Mouse (Mus musculus) embryo, embryonic 10.5 days (tissue): ENCODE data around the gene Khk.

Source experiments
- DNase-seq: peaks from one replicate; pipeline ENCODE4 v3.0.0-alpha.2; 2015; ENCODE audit warnings: low spot score

Khk gene

DNA sequence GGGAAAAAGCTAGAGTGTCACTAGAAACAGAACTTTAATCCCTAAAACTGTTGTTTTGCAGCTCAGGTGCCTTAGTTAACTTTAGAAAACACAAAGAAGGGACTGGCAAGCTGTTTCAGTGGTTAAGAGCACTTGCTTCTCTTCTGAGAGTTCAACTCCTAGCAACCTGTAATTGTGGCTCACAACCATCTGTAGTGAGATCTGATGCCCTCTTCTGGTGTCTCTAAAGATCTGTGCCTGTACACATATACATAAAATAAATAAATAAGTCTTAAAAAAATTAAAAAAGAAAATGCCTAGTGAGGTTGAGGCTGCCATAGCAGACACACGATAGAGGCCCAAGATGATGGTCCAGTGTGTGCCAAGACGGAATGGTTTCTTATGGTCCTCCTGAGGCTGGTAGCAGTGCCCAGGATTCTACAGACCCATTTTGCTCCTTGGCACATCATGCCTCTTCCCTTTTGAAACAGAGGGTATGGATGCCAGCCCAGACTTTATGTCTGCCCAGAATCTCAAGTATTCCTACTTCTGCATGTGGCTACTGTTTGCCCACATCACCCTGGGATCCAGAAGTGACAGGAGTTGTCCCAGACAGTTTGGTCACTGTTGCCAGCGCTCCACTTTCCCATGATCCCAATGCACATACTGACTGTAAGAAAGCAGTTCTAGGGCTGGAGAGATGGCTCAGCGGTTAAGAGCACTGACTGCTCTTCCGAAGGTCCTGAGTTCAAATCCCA lies 13.7 kb downstream of the Khk start:
- DNase-seq: no peak

- peak; percentile 43 for DNase-seq
These were observed 21.8 kb downstream of the Khk start for GRCm38 (mm10) chr5:30943004-30943403.

GRCm38 (mm10) chr5:30944344-30944743 lies 23.1 kb downstream of the Khk start:
- DNase-seq: no peak

DNA sequence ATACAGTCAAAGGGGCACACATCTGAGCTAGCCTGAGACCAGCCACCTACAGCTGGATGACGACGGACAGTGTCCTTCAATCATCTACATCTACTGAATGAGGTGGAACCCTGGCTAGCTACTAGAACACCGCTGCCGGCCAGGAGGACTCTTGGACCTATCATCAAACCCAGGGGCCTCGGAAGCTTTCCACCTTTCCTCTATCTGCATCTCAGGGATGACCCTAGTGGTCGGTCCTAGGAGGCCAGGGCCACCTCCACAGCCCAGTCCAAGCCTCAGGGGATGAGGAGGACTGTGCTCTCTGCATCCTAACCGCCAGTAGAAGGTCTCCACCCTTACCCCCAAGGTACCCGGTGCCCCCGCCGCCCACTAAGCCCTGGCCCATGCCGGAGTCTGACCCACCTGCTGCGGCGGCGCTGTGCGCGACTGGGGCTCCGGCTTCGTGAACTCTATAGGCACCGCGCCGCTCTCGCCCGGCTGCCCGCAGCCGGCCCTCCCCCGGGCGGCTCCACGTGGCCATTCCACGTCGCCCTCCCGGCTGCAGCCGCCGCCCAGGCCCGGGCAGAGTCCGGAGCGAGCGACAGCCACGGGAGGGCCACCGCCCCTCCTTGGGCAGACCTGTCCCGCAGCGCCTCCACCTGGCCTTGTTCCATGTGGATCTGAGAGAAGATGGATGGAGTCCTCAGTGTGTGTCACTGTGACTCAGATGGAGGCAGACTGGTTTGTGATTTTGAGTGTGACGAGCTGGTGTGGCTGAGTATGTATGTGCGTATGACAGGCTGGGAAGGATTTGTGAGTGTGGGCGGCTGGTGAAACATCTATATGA lies 23.9 kb downstream of the Khk start, which contains the start of gene Cgref1:
Gene Cgref1, minus strand, starts transcription at position 636 of the 826 bp plus-strand sequence.
- DNase-seq: peak; percentile 65

DNA sequence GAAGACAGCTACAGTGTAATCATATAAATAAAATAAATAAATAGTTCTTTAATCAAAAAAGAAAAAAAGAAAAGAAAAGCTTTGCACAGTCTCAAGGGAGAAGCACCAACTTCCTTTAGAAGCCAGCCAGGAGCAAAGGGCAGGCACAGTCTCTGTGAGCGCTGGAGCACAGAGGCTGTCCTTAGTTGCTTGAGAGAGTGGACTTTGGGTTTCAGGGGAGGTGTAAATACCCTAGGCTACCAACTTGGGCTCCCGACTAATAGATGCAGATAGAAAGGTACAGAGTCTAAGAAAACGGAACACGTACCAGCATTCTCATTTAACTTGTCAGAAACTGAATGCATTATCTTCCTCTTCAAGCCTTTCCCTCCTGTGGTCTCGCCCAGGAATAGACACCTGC lies 27.4 kb downstream of the Khk start:
- no peak for DNase-seq

- peak; percentile 94 for DNase-seq
These were observed 28.6 kb downstream of the Khk start for GRCm38 (mm10) chr5:30949654-30950326.

GRCm38 (mm10) chr5:30950451-30950850 lies 29.2 kb downstream of the Khk start:
- DNase-seq: no peak

- DNase-seq: no peak
These were observed 29.7 kb downstream of the Khk start for GRCm38 (mm10) chr5:30950922-30951321.

- DNase-seq: no peak
These were observed 30.5 kb downstream of the Khk start for GRCm38 (mm10) chr5:30951706-30952105.

DNA sequence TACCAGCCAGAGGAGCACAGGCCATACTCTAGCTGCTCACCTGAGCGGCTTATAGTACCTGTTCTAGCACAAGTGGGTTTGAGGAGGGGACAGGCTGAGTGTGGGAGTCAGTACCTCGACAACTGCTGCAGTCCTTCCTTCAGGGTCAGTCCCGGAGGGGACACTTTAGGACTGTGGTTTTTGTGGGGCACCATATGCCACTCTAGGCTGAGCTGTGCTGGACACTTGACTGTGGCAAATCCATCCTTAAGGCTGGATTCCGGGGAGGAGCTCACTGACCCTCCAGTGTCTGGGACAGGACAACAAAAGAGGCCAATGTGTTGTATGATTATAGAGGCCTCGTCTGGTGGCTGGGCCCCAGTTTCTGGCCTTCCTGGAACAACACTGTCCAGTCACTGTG lies 31.3 kb downstream of the Khk start:
- no peak for DNase-seq

- DNase-seq: no peak
These were observed 32.8 kb downstream of the Khk start for GRCm38 (mm10) chr5:30954065-30954464.

GRCm38 (mm10) chr5:30954556-30954955 lies 33.3 kb downstream of the Khk start:
- DNase-seq: no peak

DNA sequence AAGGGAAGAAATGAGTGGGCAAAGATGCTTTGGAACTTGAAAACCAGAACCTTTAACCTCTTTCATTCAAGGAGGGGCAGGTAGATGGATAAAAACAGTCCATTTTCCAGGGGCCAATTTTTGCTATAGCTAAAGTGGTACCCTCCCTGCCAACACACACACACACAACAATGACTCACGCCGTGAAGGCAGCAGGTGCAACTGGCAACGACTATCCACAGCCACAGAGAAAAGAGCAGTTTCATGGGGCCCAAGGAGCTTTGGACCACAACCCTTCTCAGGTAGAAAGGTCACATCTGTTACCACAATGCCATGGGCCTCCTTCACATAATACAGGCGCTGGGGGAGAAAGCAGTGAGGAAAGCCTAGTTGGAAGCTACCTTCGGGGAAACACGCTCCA lies 34.5 kb downstream of the Khk start:
- DNase-seq: no peak

GRCm38 (mm10) chr5:30957891-30958290 lies 36.7 kb downstream of the Khk start:
- DNase-seq: no peak

- no peak for DNase-seq
These were observed 38.1 kb downstream of the Khk start for GRCm38 (mm10) chr5:30959198-30959854.

DNA sequence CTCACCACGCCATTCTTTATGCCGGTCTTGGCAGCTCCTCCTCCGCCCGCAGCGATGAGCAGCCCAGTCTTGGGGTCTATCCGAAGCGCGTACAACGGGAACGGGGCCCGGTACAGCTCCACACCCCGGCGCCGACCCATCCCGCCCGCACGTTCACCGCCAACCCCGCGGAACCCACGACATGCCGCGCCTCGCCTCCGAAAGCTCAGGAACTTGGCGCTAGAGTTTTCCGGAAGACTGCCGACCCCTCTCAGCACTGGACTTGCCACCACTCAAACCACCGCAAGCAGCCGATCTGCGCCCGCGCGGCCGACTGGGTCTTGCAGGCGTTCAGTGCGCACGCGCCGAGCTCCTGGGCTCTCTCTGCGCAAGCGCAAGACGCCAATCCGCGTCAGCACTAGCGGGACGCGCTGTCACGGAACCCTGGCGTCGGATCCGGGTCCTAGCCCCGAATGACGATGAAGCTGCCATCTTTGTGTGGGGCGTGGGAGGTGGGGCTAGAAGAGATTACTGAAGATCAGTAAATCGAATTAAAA lies 38.8 kb downstream of the Khk start, which contains the start of gene Preb:
Gene Preb, minus strand, starts transcription at position 396 of the 536 bp plus-strand sequence.
- DNase-seq: peak; percentile 99

DNA sequence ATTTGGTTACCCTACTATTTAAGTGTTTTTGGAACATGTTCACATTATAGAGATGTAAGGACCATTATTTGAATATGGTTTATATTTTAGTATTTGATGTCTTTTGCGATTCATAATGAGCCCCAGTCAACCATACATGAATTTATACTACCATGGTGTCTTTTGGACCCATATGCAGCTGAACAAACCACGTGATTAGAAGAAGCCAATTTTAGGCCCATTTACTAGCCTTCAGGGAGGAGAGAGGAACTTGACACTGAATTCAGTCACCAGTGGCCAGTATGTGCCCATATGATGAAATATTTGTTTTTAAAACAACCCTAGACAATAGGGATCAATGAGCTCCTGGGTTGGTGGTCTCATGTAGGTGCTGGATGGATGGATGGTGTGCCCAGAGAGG lies 39.6 kb downstream of the Khk start:
- DNase-seq: no peak

GRCm38 (mm10) chr5:30961545-30962505 lies 40.6 kb downstream of the Khk start:
- DNase-seq: no peak

- no peak for DNase-seq
These were observed 42.7 kb downstream of the Khk start for GRCm38 (mm10) chr5:30963916-30964315.

DNA sequence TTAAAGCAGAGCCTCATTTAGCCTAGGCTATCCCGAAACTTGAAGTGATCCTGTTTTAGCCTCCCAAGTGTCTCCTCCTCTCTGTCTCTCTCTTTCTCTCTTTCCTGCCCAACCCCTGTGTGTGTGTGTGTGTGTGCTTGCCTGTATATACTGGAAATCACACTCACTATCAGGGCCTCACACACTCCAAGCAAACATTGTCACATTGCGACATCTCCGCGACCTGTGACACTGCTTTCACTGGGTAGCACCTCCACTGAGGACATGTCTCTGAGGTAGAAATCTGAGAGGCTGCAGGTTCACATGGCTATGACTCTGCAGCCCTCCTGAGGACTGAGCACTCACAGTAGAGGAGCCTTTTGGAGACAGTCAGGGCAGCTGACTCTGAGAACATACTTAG lies 45.0 kb downstream of the Khk start:
- no peak for DNase-seq

DNA sequence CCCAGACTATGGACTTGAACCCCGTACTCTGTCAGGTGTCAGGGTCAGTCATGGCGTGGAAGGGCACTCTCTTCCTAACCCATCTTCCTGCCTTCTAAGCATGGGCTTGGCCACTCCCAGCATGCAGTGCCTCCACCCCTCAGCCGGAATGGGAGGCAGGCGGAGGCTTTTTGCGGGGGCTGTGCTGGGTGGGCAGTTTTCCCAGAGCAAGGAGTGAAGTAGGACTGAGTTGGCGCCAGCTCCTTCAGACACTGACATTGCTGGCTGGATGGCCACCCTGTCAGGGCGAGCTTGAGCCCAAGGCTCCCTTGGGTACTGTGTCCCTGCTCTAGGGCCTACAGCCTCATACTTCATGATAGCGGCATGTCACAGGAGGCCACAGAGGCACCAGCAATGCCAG lies 47.2 kb downstream of the Khk start, which contains the start of gene Tcf23:
Gene Tcf23, plus strand, starts transcription at position 247 of the 400 bp plus-strand sequence.
- no peak for DNase-seq
